Mouse (Mus musculus): ENCODE results near the gene Csnk1g1.

GRCm38 (mm10) chr9:66020601-66021000 is 111.9 kb downstream of the Csnk1g1 start:
- no peak for TF ChIP-seq CTCF (IDR thresholded peaks at IDR 0.05; ENCODE audit: extremely low read depth, insufficient read depth, low read length)
- no peak for TF ChIP-seq POLR2A (IDR thresholded peaks at IDR 0.05; ENCODE audit: extremely low read depth, insufficient read depth, low read length)
